Mouse (Mus musculus): ENCODE results near the gene Eif2ak3. TPM values are rescaled to one million over a fixed set of nuclear protein-coding genes. Genes with fewer than 3 reads are reported as not detected.

Eif2ak3 gene
- polyA plus RNA-seq, 1 experiment from 2014 or later = 13.6 TPM

Other genes with a start within 250 kb of the Eif2ak3 start
- gene Rpia, start 52.3 kb upstream of the Eif2ak3 start, polyA plus RNA-seq (2016; fragmentation: Nextera tagmentation; extraction: Ambion mirVana) = 3.5 TPM in 2 replicates
- gene Tex37, start 74.4 kb downstream of the Eif2ak3 start, polyA plus RNA-seq (2016; fragmentation: Nextera tagmentation; extraction: Ambion mirVana) = not detected in 2 replicates
- gene Foxi3, start 112.0 kb downstream of the Eif2ak3 start, polyA plus RNA-seq (2016; fragmentation: Nextera tagmentation; extraction: Ambion mirVana) = not detected in 2 replicates

Measured in limb, embryonic 12.5 days (tissue).